Mouse (Mus musculus) common myeloid progenitor, adult 5-6 weeks (primary cell): Measurements from ENCODE around the gene Ccdc97. TPM values are rescaled to one million over a fixed set of nuclear protein-coding genes. Genes with fewer than 3 reads are reported as not detected.

Experiments
- ATAC-seq: replicated peaks from 2 replicates; pipeline ENCODE4 v1.8.0; 2016; ENCODE audit warnings: low read depth, mild to moderate bottlenecking, moderate TSS enrichment, inconsistent platforms; ENCODE audit not compliant: poor library complexity, severe bottlenecking
- total RNA-seq: library from RNA; stranded (forward); fragments of 200-1000, 187-1606 nt; gene quantifications from 2 replicates; pipeline ENCODE4 v1.2.3, GENCODE M21; 2017

The Ccdc97 gene
- total RNA-seq, 1 experiment from 2014 or later = 11.9 TPM

DNA sequence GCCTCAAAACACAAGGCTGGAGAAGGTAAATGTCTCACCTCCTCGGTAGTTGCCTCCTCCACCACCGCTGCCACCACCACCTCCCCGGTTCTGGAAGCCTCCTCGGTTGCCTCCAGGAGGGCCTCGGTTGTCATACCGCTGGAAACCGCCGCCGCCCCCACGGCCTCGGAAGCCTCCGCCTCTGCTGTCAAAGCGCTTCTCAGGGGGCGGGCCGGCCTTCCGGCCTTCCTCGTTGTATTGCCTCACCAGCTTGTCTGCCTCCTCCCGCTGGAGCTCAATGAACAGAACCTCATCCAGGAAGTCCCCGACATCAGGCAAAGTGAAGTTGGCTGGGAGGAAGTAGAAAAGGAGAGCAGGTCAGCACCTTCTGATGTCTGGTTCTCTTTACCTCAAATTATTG, 7.0 kb upstream of the Ccdc97 start:
- ATAC-seq = no peak

DNA sequence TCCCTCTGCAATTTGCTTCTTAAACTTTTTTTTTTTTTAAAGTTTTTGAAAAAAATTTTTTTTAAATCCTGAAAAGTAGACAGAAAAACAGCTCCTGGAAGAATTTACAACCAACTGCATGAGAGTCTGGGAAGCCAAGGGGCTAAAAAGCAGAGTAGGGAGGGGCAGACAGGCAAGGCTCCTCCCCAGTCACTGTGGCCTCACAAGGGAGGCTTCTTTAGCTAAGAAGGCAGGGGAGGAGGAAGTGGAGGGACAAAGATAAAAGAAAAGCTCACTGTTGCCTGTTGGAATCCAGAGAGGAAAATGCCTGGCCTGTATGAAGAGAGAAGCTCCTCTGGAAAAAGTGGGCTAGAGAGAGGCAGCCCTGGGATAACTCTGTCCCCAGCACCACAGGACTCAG, 2.9 kb upstream of the Ccdc97 start:
- ATAC-seq = peak; percentile 17; the same call in 1 of the 2 replicates

DNA sequence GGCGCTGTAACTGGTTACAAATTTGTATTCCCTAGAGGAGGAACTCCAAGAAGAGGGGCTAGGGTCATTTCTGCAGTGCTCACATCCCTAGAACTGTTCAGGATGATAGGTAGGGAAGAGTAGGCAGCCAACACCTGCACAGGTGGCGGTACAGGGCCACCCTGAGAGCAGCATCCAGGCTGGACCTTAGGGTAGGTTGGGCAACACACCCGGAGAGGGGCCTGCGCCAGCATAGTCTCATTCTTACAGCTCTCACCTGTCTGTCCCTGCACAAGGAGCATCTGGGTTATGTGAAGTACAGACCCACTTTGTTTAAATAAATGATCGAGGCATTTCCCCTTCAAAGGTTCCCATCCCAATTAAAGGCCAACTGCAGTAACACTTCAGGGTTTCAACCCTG, 1.9 kb upstream of the Ccdc97 start:
- no peak for ATAC-seq

DNA sequence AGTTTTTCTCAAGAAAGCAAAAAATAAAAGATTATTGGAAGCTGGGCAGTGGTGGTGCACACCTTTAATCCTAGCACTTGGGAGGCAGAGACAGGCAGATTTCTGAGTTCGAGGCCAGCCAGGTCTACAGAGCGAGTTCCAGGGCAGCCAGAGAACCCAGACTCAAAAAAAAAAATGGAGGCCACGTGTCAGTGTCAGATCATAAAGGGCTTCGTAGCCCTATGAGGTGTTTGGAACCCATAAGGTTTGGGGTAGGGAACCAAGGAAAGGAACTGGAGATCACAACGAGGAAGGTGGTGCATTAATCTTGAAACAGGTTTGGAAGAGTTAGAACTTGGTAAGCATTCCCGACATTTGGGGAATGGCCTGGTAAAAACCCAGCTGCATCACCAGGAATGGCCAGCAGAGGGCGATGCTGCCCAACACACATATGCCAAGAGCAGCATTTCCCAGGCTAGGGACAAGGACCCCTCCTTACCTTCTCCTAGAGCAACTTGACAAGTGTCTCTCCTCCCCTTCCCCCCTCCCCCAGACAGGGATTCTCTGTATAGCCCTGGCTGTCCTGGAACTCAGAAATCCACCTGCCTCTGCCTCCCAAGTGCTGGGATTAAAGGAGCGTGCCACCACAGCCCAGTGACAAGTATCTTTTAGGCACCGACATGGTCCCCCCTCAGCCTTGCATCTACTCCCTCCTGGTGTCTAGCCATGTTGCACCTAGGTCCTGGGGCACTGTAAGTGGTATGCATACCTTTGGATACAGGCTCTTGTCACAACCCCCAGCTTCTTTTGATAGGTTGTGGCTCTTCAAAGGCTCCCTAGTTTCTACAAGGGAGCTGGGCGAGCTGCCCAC, 1.1 kb upstream of the Ccdc97 start:
- ATAC-seq = peak; percentile 31; the same call in 1 of the 2 replicates

DNA sequence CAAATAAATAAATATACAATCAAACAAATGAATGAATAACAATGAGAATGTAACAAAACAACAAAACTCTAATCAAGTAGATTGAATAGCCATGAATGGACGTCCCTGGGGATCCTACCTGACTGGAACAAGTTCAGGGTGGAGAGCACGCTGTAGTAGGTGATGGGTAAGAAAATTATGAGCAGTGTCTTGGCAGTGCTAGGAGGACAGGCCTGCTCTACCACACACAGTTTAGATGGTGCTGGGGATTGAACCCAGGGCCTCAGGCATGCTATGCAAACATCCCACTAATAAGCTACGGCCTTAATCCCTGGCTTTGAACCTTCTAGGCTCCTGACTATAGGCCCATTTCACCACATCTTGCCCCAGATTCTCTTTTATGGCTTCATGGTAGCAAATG, 1.4 kb downstream of the Ccdc97 start:
- ATAC-seq = no peak

DNA sequence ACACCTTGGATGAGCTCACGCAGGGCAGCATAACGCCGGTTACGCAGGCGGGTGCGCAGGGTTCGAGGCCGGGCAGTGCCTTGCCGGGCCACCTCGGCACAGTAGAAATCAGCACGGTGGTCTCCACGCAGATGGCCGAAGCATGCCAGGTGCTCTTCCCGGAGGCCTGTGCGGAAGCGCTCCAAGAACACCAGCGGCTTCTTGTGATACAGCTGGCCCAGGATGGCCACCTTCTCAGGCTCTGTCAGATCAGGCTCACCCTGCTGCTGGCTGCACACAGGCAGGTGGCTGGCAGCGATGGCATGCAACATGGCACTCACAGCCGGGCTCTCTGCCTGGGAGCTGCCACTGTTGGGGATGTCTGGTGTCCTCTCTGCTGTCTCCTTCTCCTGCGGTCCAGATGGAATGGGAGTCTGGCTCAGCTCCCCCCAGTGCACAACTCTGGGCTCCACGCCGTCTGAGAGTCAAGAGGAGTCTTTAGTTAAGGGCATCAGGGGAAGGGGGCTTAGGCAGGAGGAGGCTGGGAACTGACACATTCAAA, 3.1 kb downstream of the Ccdc97 start:
- no peak for ATAC-seq

DNA sequence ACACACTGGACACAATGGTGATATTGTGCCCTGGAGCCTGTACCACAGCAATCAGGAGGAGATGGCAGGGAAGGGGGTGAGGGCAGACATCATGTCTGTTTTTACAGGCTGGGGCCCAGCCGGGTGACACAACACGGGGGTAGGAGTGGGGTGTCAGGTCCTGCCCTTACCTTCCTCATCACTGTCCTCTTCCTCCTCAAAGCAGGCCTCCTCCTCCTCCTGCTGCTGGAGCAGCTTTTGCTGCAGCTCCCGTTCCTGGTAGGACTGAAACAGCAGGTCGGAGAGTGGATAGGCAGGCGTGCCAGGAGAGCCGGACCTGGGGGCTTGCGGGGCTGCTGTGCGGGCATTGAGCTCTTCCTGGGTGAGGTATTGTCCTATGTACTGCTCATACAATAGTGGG, 4.3 kb downstream of the Ccdc97 start:
- no peak for ATAC-seq

DNA sequence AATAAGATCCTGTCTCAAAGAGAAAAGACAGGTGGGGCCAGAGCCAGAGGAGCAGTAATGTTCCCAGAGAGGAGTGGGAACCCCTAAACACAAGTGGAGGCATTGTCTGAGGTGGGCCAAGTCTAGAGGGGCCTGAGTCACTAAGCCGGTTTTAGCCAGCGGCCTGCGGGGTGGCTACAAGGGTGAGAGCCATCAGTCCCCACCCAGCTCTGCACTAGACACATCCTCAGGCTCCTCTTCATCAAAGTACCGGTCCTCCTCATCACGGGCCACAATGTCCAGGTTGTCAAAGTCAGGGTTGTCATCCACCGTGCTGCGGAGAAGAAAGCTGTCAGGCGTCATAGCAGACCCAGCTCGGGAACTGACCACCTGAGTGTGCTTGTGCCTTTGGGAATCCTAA, 6.1 kb downstream of the Ccdc97 start:
- no peak for ATAC-seq

DNA sequence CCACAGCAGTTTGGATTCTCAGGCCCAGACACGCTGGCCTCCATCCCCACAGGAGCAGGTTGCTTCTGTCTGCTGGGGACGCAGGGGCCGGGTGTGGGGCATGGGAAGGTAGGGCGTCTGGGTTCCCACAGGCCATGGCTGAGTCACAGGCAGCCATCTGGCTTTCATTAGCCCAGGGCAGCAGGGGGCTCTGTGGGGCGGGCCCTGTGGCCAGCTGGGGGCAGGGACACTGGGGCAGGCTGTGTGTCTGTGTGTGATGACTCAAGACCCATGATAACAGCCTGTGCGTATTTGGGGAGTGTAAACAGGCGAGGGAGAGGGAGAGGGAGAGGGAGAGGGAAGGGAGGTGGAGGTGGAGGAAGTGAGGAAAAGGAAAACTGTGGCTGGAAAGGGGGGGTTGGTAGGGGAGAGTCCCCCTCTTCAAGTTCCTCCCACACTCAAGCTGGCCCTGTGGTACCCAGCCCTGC, 7.1 kb downstream of the Ccdc97 start:
- ATAC-seq = peak; percentile 55

DNA sequence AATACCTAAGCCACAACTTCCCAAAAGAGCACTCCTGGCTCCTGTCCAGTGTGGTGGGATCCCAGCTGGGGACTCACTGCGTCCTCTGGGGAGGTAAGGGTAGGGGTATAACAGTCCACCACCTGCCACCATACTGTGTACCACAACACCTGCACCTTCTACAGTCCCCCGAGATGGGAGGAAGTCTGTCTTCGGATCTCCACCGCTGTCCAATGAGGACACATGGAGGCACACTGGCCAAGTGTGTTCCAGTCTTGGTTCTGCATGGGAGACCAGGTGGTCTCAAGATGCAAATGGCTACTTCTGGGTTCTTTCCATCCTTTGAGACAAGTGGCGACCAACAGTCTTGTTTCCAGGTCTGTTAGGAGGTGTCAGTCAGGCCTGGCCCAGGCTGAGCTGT, 7.7 kb downstream of the Ccdc97 start:
- no peak for ATAC-seq

DNA sequence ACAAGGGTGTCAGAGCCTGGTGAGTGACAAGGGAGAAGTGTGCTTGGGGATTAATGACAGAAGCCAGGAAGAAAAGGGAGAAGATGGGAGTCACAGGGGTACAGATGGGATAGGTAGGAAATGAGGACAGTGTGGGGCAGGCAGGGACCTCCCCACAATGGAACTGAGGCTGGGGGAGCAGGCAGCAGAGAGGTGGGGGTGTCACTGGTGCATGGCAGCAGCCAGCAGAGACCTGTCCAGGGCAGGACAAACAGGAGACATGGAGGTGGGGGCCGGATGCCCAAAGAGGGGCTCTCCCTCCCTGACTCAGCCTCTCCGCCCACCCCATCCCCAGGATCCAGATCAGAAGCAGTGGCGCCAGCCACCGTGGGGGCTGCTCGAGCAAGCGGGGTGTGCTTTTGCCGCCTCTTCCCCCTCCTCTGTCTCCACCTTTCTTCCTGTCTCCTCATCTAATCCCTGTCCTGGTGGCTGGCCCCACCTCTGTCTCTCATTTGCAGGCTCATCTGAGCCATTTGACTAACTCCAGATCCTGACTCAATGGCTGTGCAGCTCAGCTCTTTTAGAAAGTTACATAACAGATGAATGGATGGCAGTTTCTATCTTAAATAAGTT, 8.3 kb downstream of the Ccdc97 start:
- ATAC-seq = no peak

DNA sequence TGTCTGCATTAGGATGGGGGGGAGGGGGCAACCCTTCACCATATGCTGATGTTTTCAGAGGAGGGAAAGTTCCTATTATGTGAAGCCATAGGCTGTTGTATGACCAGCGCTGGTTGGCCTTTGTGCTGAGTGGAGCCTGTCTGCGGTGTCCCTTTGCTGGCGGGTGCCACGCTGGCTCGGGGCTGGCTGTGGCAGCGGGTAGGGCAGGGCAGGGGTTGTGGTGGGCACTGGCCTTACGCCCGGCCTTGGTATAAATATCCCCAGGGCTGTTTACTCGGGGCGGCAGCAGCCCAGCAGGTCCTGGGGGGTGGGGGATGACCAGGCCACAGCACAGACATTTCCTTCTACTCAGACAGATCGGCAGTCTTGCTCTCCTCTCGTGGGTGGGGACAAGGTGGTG, 8.9 kb downstream of the Ccdc97 start:
- peak; percentile 9 for ATAC-seq

DNA sequence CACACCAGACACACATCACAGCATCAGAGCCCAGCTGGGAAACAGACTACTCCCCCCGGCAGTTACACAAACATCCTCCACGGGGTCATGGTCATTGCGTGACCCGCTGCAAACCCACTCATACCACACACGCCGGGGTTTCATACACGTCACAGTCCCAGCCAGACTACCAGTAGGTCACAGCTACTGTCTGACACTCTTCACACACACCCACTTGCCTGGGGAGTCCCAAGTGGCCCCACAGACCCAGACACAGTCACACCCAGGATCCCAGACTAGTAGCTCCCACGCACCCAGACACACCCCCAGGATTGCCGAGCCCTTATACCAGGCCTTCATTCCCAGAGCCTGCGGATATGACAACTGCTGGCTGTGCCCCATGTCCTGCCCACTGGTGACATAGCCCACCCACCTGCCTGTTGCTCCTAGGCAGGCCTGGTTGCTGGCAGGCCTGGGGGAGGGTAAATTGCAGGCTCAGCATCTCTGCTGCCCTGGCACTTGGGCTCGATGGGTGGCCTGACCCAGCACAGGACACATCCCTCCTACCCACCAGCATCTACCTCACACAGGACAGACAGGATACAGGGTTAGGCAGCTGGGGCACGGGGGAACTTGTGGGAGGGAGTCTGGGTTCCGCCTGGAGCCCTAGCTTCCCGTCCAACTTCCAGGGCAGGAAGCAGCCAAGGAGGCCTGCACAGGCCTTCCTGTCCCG, 11.2 kb downstream of the Ccdc97 start:
- 0 out of 2 replicates have a peak, but pooled peaks have one; percentile 10 for ATAC-seq

DNA sequence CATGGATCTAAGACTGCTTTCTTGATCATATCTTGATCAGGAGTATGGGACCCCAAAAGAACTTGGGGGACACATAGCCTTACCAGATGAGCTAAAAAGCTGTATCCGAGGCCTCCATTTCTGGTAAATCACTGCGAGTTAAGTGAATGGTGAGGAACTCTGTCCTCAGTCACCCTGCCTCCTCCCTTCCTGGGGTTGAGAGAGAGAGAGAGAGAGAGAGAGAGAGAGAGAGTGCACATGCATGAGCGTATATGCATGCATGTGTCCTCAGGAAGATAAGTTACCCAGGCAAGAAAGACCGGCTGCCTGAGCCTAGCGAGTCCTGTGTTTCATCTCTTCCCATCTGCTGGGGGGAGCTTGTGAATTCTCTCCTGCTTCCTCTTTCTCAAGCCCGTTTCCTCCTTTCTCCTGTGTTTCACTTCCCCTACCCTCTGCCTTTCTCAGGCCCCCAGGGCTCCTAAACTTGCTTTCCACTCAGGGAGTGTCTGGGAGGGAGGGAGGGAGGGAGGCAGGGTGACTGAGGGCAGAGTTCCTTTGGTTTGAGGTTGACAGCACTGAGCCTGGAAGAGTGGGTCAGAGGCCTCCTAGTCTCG, 12.2 kb downstream of the Ccdc97 start:
- peak; percentile 33 for ATAC-seq

DNA sequence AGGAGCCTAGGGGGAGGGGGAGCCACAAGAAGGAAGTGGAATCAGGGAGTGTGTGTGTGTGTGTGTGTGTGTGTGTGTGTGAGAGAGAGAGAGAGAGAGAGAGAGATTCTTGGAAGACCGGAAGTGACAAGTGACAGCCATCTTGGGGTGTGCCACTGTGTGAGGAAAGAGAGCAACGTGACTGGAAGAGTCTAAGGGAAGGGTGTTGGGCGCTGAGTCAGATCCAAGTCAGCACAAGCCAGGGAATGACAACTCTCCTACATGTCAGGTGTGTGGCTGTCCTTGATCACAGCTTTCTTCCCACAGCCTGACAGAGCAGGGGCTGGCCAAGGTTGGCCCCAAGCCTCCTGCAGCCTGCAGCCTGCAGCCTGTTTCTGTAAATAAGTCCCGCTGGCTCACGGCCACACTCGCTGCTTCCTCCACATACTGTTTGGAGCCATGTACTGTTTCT, 13.1 kb downstream of the Ccdc97 start:
- no peak for ATAC-seq

DNA sequence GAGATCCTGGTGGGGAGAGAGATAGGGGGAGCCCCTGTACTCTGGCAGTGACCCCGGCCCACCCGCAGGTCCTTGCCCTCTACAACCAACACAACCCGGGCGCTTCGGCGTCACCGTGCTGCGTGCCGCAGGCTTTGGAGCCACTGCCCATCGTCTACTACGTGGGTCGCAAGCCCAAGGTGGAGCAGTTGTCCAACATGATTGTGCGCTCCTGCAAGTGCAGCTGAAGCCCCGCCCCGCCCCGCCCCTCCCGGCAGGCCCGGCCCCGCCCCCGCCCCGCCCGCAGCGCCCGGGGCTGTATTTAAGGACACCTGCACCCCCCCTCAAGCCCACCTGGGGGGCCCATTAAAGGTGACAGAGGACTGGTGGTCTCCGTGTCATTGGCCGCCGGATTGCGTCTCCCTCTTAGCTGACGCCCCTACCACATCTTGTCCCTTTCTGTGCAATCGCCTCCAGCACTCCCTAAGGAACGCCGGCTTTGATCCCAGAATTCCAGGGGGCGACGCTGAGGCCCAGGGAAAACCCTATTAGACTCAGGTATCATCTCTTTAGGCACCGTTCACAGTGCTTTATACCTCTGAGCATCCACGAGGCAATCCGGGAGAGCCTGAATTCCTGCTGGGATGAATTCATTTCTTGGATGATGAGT, 14.0 kb downstream of the Ccdc97 start:
- no peak for ATAC-seq

DNA sequence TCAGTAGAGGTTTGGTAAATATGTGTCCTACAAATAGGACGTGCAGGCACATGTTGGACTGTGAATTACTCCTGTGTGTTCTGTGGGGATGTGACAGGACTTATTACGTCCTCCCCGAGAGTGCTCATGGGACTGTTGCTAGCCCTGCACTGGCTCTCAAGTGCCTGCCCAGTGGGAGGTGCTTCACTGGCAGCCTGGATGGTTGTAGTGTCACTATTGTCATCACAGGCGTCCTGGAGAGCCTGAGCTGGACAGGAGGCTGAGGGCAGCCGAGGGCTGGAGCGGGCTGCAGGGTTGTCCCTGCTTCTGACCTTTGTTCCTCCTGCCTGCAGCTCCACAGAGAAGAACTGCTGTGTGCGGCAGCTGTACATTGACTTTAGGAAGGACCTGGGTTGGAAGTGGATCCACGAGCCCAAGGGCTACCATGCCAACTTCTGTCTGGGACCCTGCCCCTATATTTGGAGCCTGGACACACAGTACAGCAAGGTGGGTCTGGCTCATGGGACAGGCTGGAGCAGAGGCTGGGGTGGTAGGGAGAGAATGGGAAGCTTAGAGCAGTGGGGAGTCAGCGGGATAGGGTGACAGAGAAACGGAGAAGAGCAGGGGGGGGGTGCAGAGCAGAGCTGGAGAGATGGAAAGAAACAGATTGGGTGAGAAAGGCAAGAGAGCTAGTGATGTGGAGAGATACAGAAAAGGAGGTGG, 14.9 kb downstream of the Ccdc97 start:
- no peak for ATAC-seq

DNA sequence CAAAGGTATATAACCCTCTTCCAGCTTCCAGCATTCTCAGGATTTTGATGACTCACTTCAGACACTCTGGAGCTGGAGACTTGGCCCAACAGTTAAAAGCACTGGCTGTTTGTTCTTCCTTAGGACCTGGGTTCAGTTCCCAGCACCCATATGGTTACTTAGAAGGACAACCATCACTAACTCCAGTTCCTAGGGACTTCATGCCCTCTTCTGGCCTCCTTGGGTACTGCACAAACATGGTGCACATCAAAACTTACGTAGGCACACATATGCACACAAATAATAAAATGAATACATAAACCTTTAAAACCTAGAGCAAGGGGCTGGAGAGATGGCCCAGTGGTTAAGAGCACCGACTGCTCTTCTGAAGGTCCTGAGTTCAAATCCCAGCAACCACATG, 16.5 kb downstream of the Ccdc97 start:
- ATAC-seq = no peak

DNA sequence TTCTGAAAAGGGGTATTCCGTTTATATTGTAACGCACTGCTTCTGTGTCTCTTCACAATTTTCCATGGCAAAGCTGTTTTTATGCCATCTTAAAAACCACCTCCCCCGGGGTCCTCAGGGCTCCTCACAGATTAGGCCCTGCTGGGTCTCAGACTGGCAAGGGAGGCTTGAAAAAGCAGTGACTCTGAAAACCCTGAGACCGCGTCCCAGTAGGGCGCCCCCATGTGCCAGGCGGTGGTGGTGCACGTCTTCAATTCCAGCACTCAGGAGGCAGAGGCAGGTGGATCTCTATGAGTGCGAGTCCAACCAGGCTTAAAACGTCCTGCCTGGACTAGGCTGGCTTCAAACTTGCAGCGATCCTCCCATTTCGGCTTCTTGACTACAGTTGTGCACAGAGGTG, 18.2 kb downstream of the Ccdc97 start:
- ATAC-seq = no peak
